Mouse (Mus musculus) bone marrow macrophage, adult 2 months (primary cell): ENCODE measurements around the gene Gm49368. TPM values are rescaled to one million over a fixed set of nuclear protein-coding genes. Genes with fewer than 3 reads are reported as not detected.

Source experiments
- H3K27ac ChIP-seq: 2 replicates; pipeline ENCODE4 v1.5.1; 2012; ENCODE audit warnings: low read depth, low read length; ENCODE audit not compliant: insufficient read depth
- H3K4me1 ChIP-seq: 2 replicates; pipeline ENCODE4 v1.6.1; 2012; ENCODE audit warnings: low read length; ENCODE audit not compliant: control insufficient read depth, insufficient read depth
- H3K4me3 ChIP-seq: 2 replicates; pipeline ENCODE4 v1.5.1; 2012; ENCODE audit warnings: mild to moderate bottlenecking, low read length, moderate library complexity; ENCODE audit not compliant: insufficient read depth
- CTCF ChIP-seq: IDR thresholded peaks from 2 replicates; pipeline ENCODE4 v1.5.1; 2012; ENCODE audit warnings: low read depth, mild to moderate bottlenecking, low read length, moderate library complexity
- POLR2A ChIP-seq: IDR thresholded peaks from 2 replicates; pipeline ENCODE4 v1.6.1; 2012; ENCODE audit warnings: mild to moderate bottlenecking, low read depth, low read length, borderline replicate concordance
- polyA plus RNA-seq: library from polyadenylated mRNA; stranded (reverse); fragments of >200 nt; gene quantifications from 2 replicates; pipeline ENCODE4 v1.2.4, GENCODE M21; 2012; ENCODE audit not compliant: missing spikeins, insufficient read depth, insufficient read length

Gene Gm49368
- polyA plus RNA-seq, 1 experiment = 1.7 TPM

GRCm38 (mm10) chr7:128164001-128164400 is 101.5 kb downstream of the Gm49368 start:
- no peak for TF ChIP-seq CTCF
- TF ChIP-seq POLR2A = no peak
- Histone ChIP-seq H3K4me3 (no peak overlapping the region), H3K4me1 (no peaks in the 10 kb centered on the region), H3K27ac (no peak overlapping the region)

GRCm38 (mm10) chr7:128166391-128166790 is 103.9 kb downstream of the Gm49368 start:
- H3K27ac ChIP-seq = no peak overlapping the region
- no peaks in the 10 kb centered on the region for H3K4me1 ChIP-seq
- no peak overlapping the region for H3K4me3 ChIP-seq
- TF ChIP-seq CTCF (no peak), POLR2A (no peak)

- Histone ChIP-seq H3K4me3 (no peak overlapping the region), H3K27ac (no peak overlapping the region), H3K4me1 (no peaks in the 10 kb centered on the region)
- TF ChIP-seq POLR2A = no peak
Measured at GRCm38 (mm10) chr7:128169996-128170395, 107.5 kb downstream of the Gm49368 start.

Other genes with a start within 250 kb of the Gm49368 start
- 152 and 168 TPM in 2 replicates for gene Stx4a, start 238.4 kb upstream of the Gm49368 start, polyA plus RNA-seq
- not detected in 2 replicates for gene Stx1b, start 238.1 kb upstream of the Gm49368 start, polyA plus RNA-seq
- 14.7 and 16.7 TPM in 2 replicates for gene Zfp646, start 186.5 kb upstream of the Gm49368 start, polyA plus RNA-seq
- 8.0 and 9.8 TPM in 2 replicates for gene Zfp668, start 185.9 kb upstream of the Gm49368 start, polyA plus RNA-seq
- 0.86 and 1.0 TPM in 2 replicates for gene Prss53, start 171.7 kb upstream of the Gm49368 start, polyA plus RNA-seq
- not detected in 2 replicates for gene Gm21974, start 167.2 kb upstream of the Gm49368 start, polyA plus RNA-seq
- gene Vkorc1, start 167.1 kb upstream of the Gm49368 start, polyA plus RNA-seq = 93.3 and 116 TPM in 2 replicates
- gene Bckdk, start 158.6 kb upstream of the Gm49368 start, polyA plus RNA-seq = 50.9 and 73.8 TPM in 2 replicates
- 23.7 and 29.1 TPM in 2 replicates for gene Kat8, start 150.2 kb upstream of the Gm49368 start, polyA plus RNA-seq
- gene Prss8, start 132.6 kb upstream of the Gm49368 start, polyA plus RNA-seq = not detected in 2 replicates
- gene Prss36, start 116.0 kb upstream of the Gm49368 start, polyA plus RNA-seq = 1.7 and 2.6 TPM in 2 replicates
- gene Fus, start 95.2 kb upstream of the Gm49368 start, polyA plus RNA-seq = 318 and 323 TPM in 2 replicates
- gene Pycard, start 68.8 kb upstream of the Gm49368 start, polyA plus RNA-seq = 126 and 140 TPM in 2 replicates
- not detected in 2 replicates for gene Trim72, start 58.7 kb upstream of the Gm49368 start, polyA plus RNA-seq
- gene Itgam, start within 50 bp of the Gm49368 start, polyA plus RNA-seq = 515 and 564 TPM in 2 replicates
- 5.8 and 7.0 TPM in 2 replicates for gene Itgax, start 66.9 kb downstream of the Gm49368 start, polyA plus RNA-seq
- gene Itgad, start 91.7 kb downstream of the Gm49368 start, polyA plus RNA-seq = 0.52 TPM in 1 of 2 replicates, not detected in the other
- 1.2 TPM in 1 of 2 replicates, not detected in the other for gene Cox6a2, start 143.7 kb downstream of the Gm49368 start, polyA plus RNA-seq
- gene Armc5, start 174.7 kb downstream of the Gm49368 start, polyA plus RNA-seq = 14.6 and 15.0 TPM in 2 replicates
- 2.5 and 2.8 TPM in 2 replicates for gene 9130023H24Rik, start 175.3 kb downstream of the Gm49368 start, polyA plus RNA-seq
- gene Tgfb1i1, start 184.1 kb downstream of the Gm49368 start, polyA plus RNA-seq = 1.2 and 1.7 TPM in 2 replicates
- gene Slc5a2, start 203.0 kb downstream of the Gm49368 start, polyA plus RNA-seq = not detected in 2 replicates
- gene BC017158, start 235.5 kb downstream of the Gm49368 start, polyA plus RNA-seq = 16.7 and 18.4 TPM in 2 replicates